10 mouse cellular contexts compared by ENCODE assay signal in the genomic region with DNA sequence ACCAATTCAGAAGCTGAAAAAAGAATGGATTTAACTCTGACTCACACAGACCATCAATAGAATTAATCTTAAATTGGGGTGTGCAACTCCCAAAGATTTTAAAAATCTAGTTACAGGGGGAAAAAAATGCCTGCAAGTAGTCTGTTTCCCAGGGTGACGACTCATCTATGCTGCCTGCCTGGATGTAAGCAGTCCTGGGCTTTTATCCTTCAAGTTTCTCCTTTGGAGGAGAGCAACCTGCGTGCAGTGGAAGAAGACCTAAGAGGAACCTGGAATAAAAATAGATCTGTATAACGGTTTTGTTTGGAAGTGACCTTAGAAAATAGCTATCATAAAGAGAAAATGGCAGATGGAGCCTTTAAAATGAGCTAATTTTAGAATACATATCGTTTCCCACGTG. TPM values are rescaled to one million over a fixed set of nuclear protein-coding genes. Genes with fewer than 3 reads are reported as not detected.
DNase-seq lines count a peak whose midpoint lies in the region; ATAC-seq and TF ChIP-seq lines count a peak whose summit lies in the region.
"Had no signal": no experiment of that assay in that cellular context is flagged by ENCODE, and none has a peak within 500 bp of the region (broad histone marks: within the 10 kb centered on the region; RNA-seq: fewer than 3 reads in every experiment).

No protein-coding gene starts in this region.

- no peaks in the 10 kb centered on the region for H3K9me3 ChIP-seq in embryonic facial prominence, embryonic 12.5 days
- H3K9me3 ChIP-seq in liver, embryonic 14.5 days (ENCODE audit: control insufficient read depth, low read length), result no peaks in the 10 kb centered on the region
- H3K9me3 ChIP-seq: embryonic facial prominence, embryonic 15.5 days had no signal

- no peak for ATAC-seq in embryonic facial prominence, embryonic 12.5 days (ENCODE audit: insufficient number of reproducible peaks, insufficient read depth, low FRiP score, low TSS enrichment)
- ATAC-seq in liver, embryonic 14.5 days (ENCODE audit: insufficient read depth), result no peak

- no peak for DNase-seq in gastrocnemius, adult 2 months
- no peak for DNase-seq in gastrocnemius, postnatal 4 days (ENCODE audit: low spot score in 2 of 2)
- DNase-seq in left cerebral cortex, adult 2 months (ENCODE audit: extremely low spot score in 1 of 2, low spot score in 2 of 2), result no peak
- no peak for DNase-seq in left cerebral cortex, postnatal 4 days
- no peak for DNase-seq in liver, embryonic 14.5 days (ENCODE audit: low read depth in 3 of 3, low spot score in 3 of 3)
- DNase-seq in ovary, adult 18-20 months (ENCODE audit: low spot score), result no peak
- DNase-seq in spleen, postnatal 36 days (ENCODE audit: low spot score in 2 of 2), result no peak
- DNase-seq: thymus, postnatal 14 days had no signal

- peaks cover 2% of the 10 kb centered on the region; the same call in 1 of the 2 replicates for H3K4me1 ChIP-seq in embryonic facial prominence, embryonic 12.5 days
- H3K4me1 ChIP-seq in liver, embryonic 14.5 days (replicated peaks; ENCODE audit: control insufficient read depth in 2 of 2, insufficient read depth in 2 of 2, low read length in 1 of 2), result peaks cover 2 to 3% of the 10 kb centered on the region in 2 experiments; a peak in 3 of 4 replicates

- H3K27ac ChIP-seq in gastrocnemius, adult 2 months, result peak overlapping the region; percentile 100
- H3K27ac ChIP-seq in left cerebral cortex, adult 2 months, result no peak overlapping the region
- H3K27ac ChIP-seq in embryonic facial prominence, embryonic 12.5 days, result no peak overlapping the region
- no peak overlapping the region for H3K27ac ChIP-seq in liver, embryonic 14.5 days

- intact Hi-C loops in gastrocnemius, adult 2 months (cut with DNase I), result loop anchor here (2.0 to 5.0 kb wide), 2 partner anchors 38 to 430 kb away; a partner anchor contains a TSS
- intact Hi-C loops in left cerebral cortex, adult 2 months (cut with DNase I), result loop anchor here (2.0 to 5.0 kb wide), 3 partner anchors 38 to 430 kb away; a partner anchor contains a TSS
- intact Hi-C loops in left cerebral cortex, postnatal 4 days (cut with DNase I), result loop anchor here (5.0 kb wide), 1 partner anchor 430 kb away; no protein-coding TSS in a partner anchor

- H3K27me3 ChIP-seq in embryonic facial prominence, embryonic 12.5 days, result no peaks in the 10 kb centered on the region
- no peaks in the 10 kb centered on the region for H3K27me3 ChIP-seq in liver, embryonic 14.5 days (ENCODE audit: control insufficient read depth, insufficient read depth, low read length)
- H3K27me3 ChIP-seq: embryonic facial prominence, embryonic 15.5 days had no signal

- no peak for TF ChIP-seq CTCF in gastrocnemius, adult 2 months (IDR thresholded peaks at IDR 0.05)
- no peak for TF ChIP-seq CTCF in left cerebral cortex, adult 2 months (IDR thresholded peaks at IDR 0.05)
- no peak for TF ChIP-seq CTCF in liver, embryonic 14.5 days (IDR thresholded peaks at IDR 0.05; ENCODE audit: low read depth)

- TF ChIP-seq EP300 in liver, embryonic 14.5 days (IDR thresholded peaks at IDR 0.05; ENCODE audit: low read depth), result no peak

- no peak overlapping the region for H3K9ac ChIP-seq in embryonic facial prominence, embryonic 12.5 days
- H3K9ac ChIP-seq in liver, embryonic 14.5 days (replicated peaks), result peak overlapping the region; percentile 73; the same call in 1 of the 2 replicates

- peak overlapping the region; percentile 93 for H3K4me3 ChIP-seq in gastrocnemius, adult 2 months
- peak overlapping the region; percentile 96; the same call in 1 of the 2 replicates for H3K4me3 ChIP-seq in left cerebral cortex, adult 2 months
- no peak overlapping the region for H3K4me3 ChIP-seq in embryonic facial prominence, embryonic 12.5 days
- peak overlapping the region in 1 of 2 experiments; percentile 89; a peak in 1 of 4 replicates for H3K4me3 ChIP-seq in liver, embryonic 14.5 days (ENCODE audit: insufficient read depth in 1 of 2, low read depth in 2 of 2, low read length in 2 of 2)

- H3K4me2 ChIP-seq in embryonic facial prominence, embryonic 12.5 days (replicated peaks), result peak overlapping the region; percentile 63
- peak overlapping the region; percentile 86 for H3K4me2 ChIP-seq in liver, embryonic 14.5 days (ENCODE audit: low read depth)

- no peaks in the 10 kb centered on the region for H3K36me3 ChIP-seq in embryonic facial prominence, embryonic 12.5 days
- H3K36me3 ChIP-seq in liver, embryonic 14.5 days (replicated peaks; ENCODE audit: control insufficient read depth, insufficient read depth, low read depth), result peaks cover 3% of the 10 kb centered on the region; the same call in 1 of the 2 replicates
- H3K36me3 ChIP-seq: embryonic facial prominence, embryonic 15.5 days had no signal

- 52% methylated on average over 5 of the region's 5 CpGs for WGBS in embryonic facial prominence, embryonic 12.5 days
- WGBS in liver, embryonic 14.5 days (ENCODE audit: insufficient replicate concordance), result 26% methylated on average over 5 of the region's 5 CpGs

RNA-seq across cellular contexts. Expression of a gene that starts 1.4 kb away (rescaled TPM):
- total RNA-seq in gastrocnemius, adult 2 months (2021), result 10 to 100 TPM; 28.4 to 29.3 TPM
- 10 to 100 TPM; 32.1 to 35.0 TPM for total RNA-seq in gastrocnemius, postnatal 4 days (2021)
- total RNA-seq in left cerebral cortex, adult 2 months (2021), result 10 to 100 TPM; 61.7 to 64.5 TPM
- total RNA-seq in left cerebral cortex, postnatal 4 days (2021), result 10 to 100 TPM; 69.7 to 70.9 TPM
- polyA plus RNA-seq in embryonic facial prominence, embryonic 12.5 days (2016; fragmentation: Nextera tagmentation; extraction: Ambion mirVana), result 9.8 and 10.4 TPM in 2 replicates
- polyA plus RNA-seq in liver, embryonic 14.5 days (2012; rRNA removed), result 8.2 and 9.4 TPM in 2 replicates
- polyA plus RNA-seq in liver, embryonic 14.5 days (2014; fragmentation: Nextera tagmentation; extraction: Ambion mirVana), result 2.3 and 2.5 TPM in 2 replicates

RNA-seq across cellular contexts. Expression of a gene that starts 37.8 kb away (rescaled TPM):
- total RNA-seq in gastrocnemius, adult 2 months (2021), result 10 to 100 TPM; 56.5 to 70.8 TPM
- total RNA-seq in gastrocnemius, postnatal 4 days (2021), result 10 to 100 TPM; 48.9 to 51.4 TPM
- total RNA-seq in left cerebral cortex, adult 2 months (2021), result 10 to 100 TPM; 38.0 to 38.7 TPM
- 10 to 100 TPM; 45.6 to 46.9 TPM for total RNA-seq in left cerebral cortex, postnatal 4 days (2021)
- 20.2 and 21.0 TPM in 2 replicates for polyA plus RNA-seq in embryonic facial prominence, embryonic 12.5 days (2016; fragmentation: Nextera tagmentation; extraction: Ambion mirVana)
- 12.8 and 15.7 TPM in 2 replicates for polyA plus RNA-seq in liver, embryonic 14.5 days (2012; rRNA removed)
- polyA plus RNA-seq in liver, embryonic 14.5 days (2014; fragmentation: Nextera tagmentation; extraction: Ambion mirVana), result 6.4 and 7.8 TPM in 2 replicates
